In the genomic region with DNA sequence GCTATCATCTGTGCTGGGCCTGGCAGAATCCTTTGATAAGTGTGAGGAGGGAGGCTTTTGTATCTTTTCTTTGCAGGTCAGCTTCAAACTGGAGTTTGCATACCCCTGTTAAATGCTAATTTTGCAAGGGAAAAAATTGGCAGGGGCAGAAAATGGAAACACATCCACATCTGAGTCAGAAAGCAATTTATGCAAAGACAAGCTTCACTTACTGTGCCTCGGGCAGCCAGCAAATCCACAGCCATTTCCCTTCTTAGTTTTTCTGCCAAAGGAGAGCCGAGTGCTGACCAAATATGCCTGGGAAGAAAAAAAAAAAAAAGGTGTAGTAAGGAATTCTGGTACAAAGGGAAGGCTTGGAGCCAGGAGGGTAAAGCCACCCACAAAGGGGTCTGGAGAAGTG, we compare ENCODE assay signal across 8 mouse cellular contexts. TPM values are rescaled to one million over a fixed set of nuclear protein-coding genes. Genes with fewer than 3 reads are reported as not detected.
DNase-seq lines count a peak whose midpoint lies in the region; ATAC-seq and TF ChIP-seq lines count a peak whose summit lies in the region.

No protein-coding gene starts in this region.

- no peak overlapping the region for H3K9ac ChIP-seq in liver, embryonic 12.5 days
- no peak overlapping the region for H3K9ac ChIP-seq in liver, postnatal 0 days (replicated peaks)
- H3K9ac ChIP-seq in forebrain, embryonic 13.5 days = peak overlapping the region; percentile 92
- no peak overlapping the region; the same call in 1 of the 2 replicates for H3K9ac ChIP-seq in stomach, embryonic 14.5 days (replicated peaks; ENCODE audit: low read depth, low read length)

- no peak for TF ChIP-seq CTCF in liver, postnatal 0 days (IDR thresholded peaks at IDR 0.05; ENCODE audit: low read depth)

- no peak for DNase-seq in liver, postnatal 0 days
- peak; percentile 6 to 39 for DNase-seq in kidney, postnatal 25 days
- DNase-seq in left cerebral cortex, adult 8-10 months (ENCODE audit: low spot score in 2 of 2) = no peak
- no peak for DNase-seq in left cerebral cortex, adult 18-20 months (ENCODE audit: low spot score in 2 of 2)
- no peak for DNase-seq in testis, postnatal 10 days (ENCODE audit: low spot score)

- no peaks in the 10 kb centered on the region for H3K27me3 ChIP-seq in liver, embryonic 12.5 days (replicated peaks)
- no peaks in the 10 kb centered on the region for H3K27me3 ChIP-seq in liver, postnatal 0 days (ENCODE audit: insufficient read depth, low read length)
- no peaks in the 10 kb centered on the region for H3K27me3 ChIP-seq in forebrain, embryonic 13.5 days
- H3K27me3 ChIP-seq in stomach, embryonic 14.5 days (ENCODE audit: control insufficient read depth, insufficient read depth, low read length) = no peaks in the 10 kb centered on the region

- ATAC-seq in liver, embryonic 12.5 days = no peak
- no peak for ATAC-seq in liver, postnatal 0 days
- ATAC-seq in forebrain, embryonic 13.5 days = no peak
- no peak for ATAC-seq in stomach, embryonic 14.5 days (ENCODE audit: insufficient number of reproducible peaks, insufficient read depth, low FRiP score, low read depth)

- peak overlapping the region; percentile 85 for H3K4me2 ChIP-seq in liver, embryonic 12.5 days
- H3K4me2 ChIP-seq in liver, postnatal 0 days (ENCODE audit: low read depth, low read length) = no peak overlapping the region
- H3K4me2 ChIP-seq in forebrain, embryonic 13.5 days = peak overlapping the region; percentile 87
- H3K4me2 ChIP-seq in stomach, embryonic 14.5 days (replicated peaks; ENCODE audit: low read depth, low read length) = peak overlapping the region; percentile 48

- H3K27ac ChIP-seq in liver, embryonic 12.5 days = no peak overlapping the region
- no peak overlapping the region for H3K27ac ChIP-seq in liver, postnatal 0 days (ENCODE audit: low read depth)
- H3K27ac ChIP-seq in forebrain, embryonic 13.5 days = no peak overlapping the region
- H3K27ac ChIP-seq in stomach, embryonic 14.5 days (ENCODE audit: low read length) = no peak overlapping the region

- peaks cover 16% of the 10 kb centered on the region; the same call in 1 of the 2 replicates for H3K36me3 ChIP-seq in liver, embryonic 12.5 days
- H3K36me3 ChIP-seq in liver, postnatal 0 days (replicated peaks; ENCODE audit: insufficient read depth, low read length) = no peaks in the 10 kb centered on the region
- peaks cover 44% of the 10 kb centered on the region for H3K36me3 ChIP-seq in forebrain, embryonic 13.5 days (ENCODE audit: poor library complexity, severe bottlenecking)
- peaks cover 28% of the 10 kb centered on the region; the same call in 1 of the 2 replicates for H3K36me3 ChIP-seq in stomach, embryonic 14.5 days (ENCODE audit: control insufficient read depth, insufficient read depth, low read length)

- no peak overlapping the region for H3K4me3 ChIP-seq in liver, embryonic 12.5 days
- no peak overlapping the region for H3K4me3 ChIP-seq in liver, postnatal 0 days (ENCODE audit: low read depth, low read length)
- peak overlapping the region; percentile 82 for H3K4me3 ChIP-seq in forebrain, embryonic 13.5 days
- H3K4me3 ChIP-seq in stomach, embryonic 14.5 days (ENCODE audit: low read depth, low read length) = peak overlapping the region; percentile 93

- H3K9me3 ChIP-seq in liver, embryonic 12.5 days (replicated peaks) = no peaks in the 10 kb centered on the region
- no peaks in the 10 kb centered on the region for H3K9me3 ChIP-seq in liver, postnatal 0 days (ENCODE audit: low read length)
- no peaks in the 10 kb centered on the region for H3K9me3 ChIP-seq in forebrain, embryonic 13.5 days (replicated peaks)
- no peaks in the 10 kb centered on the region for H3K9me3 ChIP-seq in stomach, embryonic 14.5 days (ENCODE audit: control insufficient read depth, low read depth, low read length)

- WGBS in liver, embryonic 12.5 days (ENCODE audit: insufficient replicate concordance) = 71% methylated on average over 2 of the region's 2 CpGs
- 70% methylated on average over 2 of the region's 2 CpGs for WGBS in liver, postnatal 0 days (ENCODE audit: insufficient replicate concordance)
- 57% methylated on average over 2 of the region's 2 CpGs for WGBS in forebrain, embryonic 13.5 days
- 47% methylated on average over 2 of the region's 2 CpGs for WGBS in stomach, embryonic 14.5 days

- peaks cover 11% of the 10 kb centered on the region for H3K4me1 ChIP-seq in liver, embryonic 12.5 days
- H3K4me1 ChIP-seq in liver, postnatal 0 days (ENCODE audit: insufficient read depth) = no peaks in the 10 kb centered on the region
- H3K4me1 ChIP-seq in forebrain, embryonic 13.5 days = peaks cover 14% of the 10 kb centered on the region
- H3K4me1 ChIP-seq in stomach, embryonic 14.5 days (ENCODE audit: control insufficient read depth, insufficient read depth, low read length) = peaks cover 8% of the 10 kb centered on the region; the same call in 1 of the 2 replicates

- no peak for TF ChIP-seq EP300 in liver, postnatal 0 days (IDR thresholded peaks at IDR 0.05; ENCODE audit: low read depth)

RNA-seq across cellular contexts. Expression of a gene that starts 1.3 kb away (rescaled TPM):
- polyA plus RNA-seq in liver, embryonic 12.5 days (2016; fragmentation: Nextera tagmentation; extraction: Ambion mirVana) = 3.9 and 4.3 TPM in 2 replicates
- polyA plus RNA-seq in liver, postnatal 0 days (2015; fragmentation: Nextera tagmentation; extraction: Ambion mirVana) = 0.21 and 0.39 TPM in 2 replicates
- polyA plus RNA-seq in forebrain, embryonic 13.5 days (2015; fragmentation: Nextera tagmentation; extraction: Ambion mirVana) = 44.2 and 45.2 TPM in 2 replicates
- 38.0 and 40.9 TPM in 2 replicates for polyA plus RNA-seq in stomach, embryonic 14.5 days (2014; fragmentation: Nextera tagmentation; extraction: Ambion mirVana)
- 10 to 100 TPM; 40.4 to 57.6 (median 45.3) TPM for total RNA-seq in left cerebral cortex, adult 8-10 months (2022)
- total RNA-seq in left cerebral cortex, adult 18-20 months (2021) = 10 to 100 TPM; 45.4 to 47.2 TPM

RNA-seq across cellular contexts. Expression of a gene that starts 15.1 kb away (rescaled TPM):
- 0.07 and 0.17 TPM in 2 replicates for polyA plus RNA-seq in liver, embryonic 12.5 days (2016; fragmentation: Nextera tagmentation; extraction: Ambion mirVana)
- 0.08 and 0.15 TPM in 2 replicates for polyA plus RNA-seq in liver, postnatal 0 days (2015; fragmentation: Nextera tagmentation; extraction: Ambion mirVana)
- 1.1 and 1.5 TPM in 2 replicates for polyA plus RNA-seq in forebrain, embryonic 13.5 days (2015; fragmentation: Nextera tagmentation; extraction: Ambion mirVana)
- polyA plus RNA-seq in stomach, embryonic 14.5 days (2014; fragmentation: Nextera tagmentation; extraction: Ambion mirVana) = 0.65 and 1.0 TPM in 2 replicates
- 1 to 10 TPM; 3.0 to 3.5 (median 3.2) TPM for total RNA-seq in left cerebral cortex, adult 8-10 months (2022)
- 1 to 10 TPM; 2.5 to 3.1 TPM for total RNA-seq in left cerebral cortex, adult 18-20 months (2021)

RNA-seq across cellular contexts. Expression of a gene that starts 24.3 kb away (rescaled TPM):
- polyA plus RNA-seq in liver, embryonic 12.5 days (2016; fragmentation: Nextera tagmentation; extraction: Ambion mirVana) = 0.06 TPM in 1 of 2 replicates, not detected in the other
- 0.12 TPM in 1 of 2 replicates, not detected in the other for polyA plus RNA-seq in liver, postnatal 0 days (2015; fragmentation: Nextera tagmentation; extraction: Ambion mirVana)
- polyA plus RNA-seq in forebrain, embryonic 13.5 days (2015; fragmentation: Nextera tagmentation; extraction: Ambion mirVana) = not detected in 2 replicates
- polyA plus RNA-seq in stomach, embryonic 14.5 days (2014; fragmentation: Nextera tagmentation; extraction: Ambion mirVana) = not detected in 2 replicates
- not detected for total RNA-seq in left cerebral cortex, adult 8-10 months (2022)
- not detected for total RNA-seq in left cerebral cortex, adult 18-20 months (2021)

Comparison
In these comparisons a context has a peak if more than half of its experiments do, and no peak if none do; other contexts are left out.
1. H3K4me3 ChIP-seq: peak in forebrain, embryonic 13.5 days (single experiment) and stomach, embryonic 14.5 days (single experiment); none in liver, embryonic 12.5 days (single experiment) and liver, postnatal 0 days (single experiment).
2. DNase-seq: peak in kidney, postnatal 25 days (2 of 2); none in liver, postnatal 0 days (single experiment), left cerebral cortex, adult 8-10 months (0 of 2), left cerebral cortex, adult 18-20 months (0 of 2) and testis, postnatal 10 days (single experiment).